14 mouse cellular contexts compared by ENCODE assay signal in genomic region chr4:149395581-149395980, GRCm38 (mm10). TPM values are rescaled to one million over a fixed set of nuclear protein-coding genes. Genes with fewer than 3 reads are reported as not detected.
A peak's percentile ranks its signal among the peaks of the same experiment; 100 is the strongest.
DNase-seq lines count a peak whose midpoint lies in the region; ATAC-seq lines count a peak whose summit lies in the region.
"Had no signal": no experiment of that assay in that cellular context is flagged by ENCODE, and none has a peak within 500 bp of the region (broad histone marks: within the 10 kb centered on the region; RNA-seq: fewer than 3 reads in every experiment).

No protein-coding gene starts in this region.

- DNase-seq in heart, adult 18-20 months = peak; percentile 51 to 66
- no peak for DNase-seq in heart, postnatal 25 days (ENCODE audit: low spot score)
- peak; percentile 65 for DNase-seq in NIH3T3 (ENCODE audit: low read depth)
- peak; percentile 65 for DNase-seq in gastrocnemius, postnatal 14 days
- peak; percentile 47 to 57 for DNase-seq in kidney, postnatal 36 days
- DNase-seq in yolk sac, embryonic 10.5 days (ENCODE audit: low spot score) = no peak
- DNase-seq in adrenal gland, adult (ENCODE audit: inconsistent age in 2 of 2, low spot score in 1 of 2) = no peak
- DNase-seq: cerebellum, adult 9-11 months; layer of hippocampus, adult 9-11 months; lung, postnatal 4 days had no signal

- intact Hi-C loops in heart, postnatal 25 days (cut with DNase I) = no loop called here
- intact Hi-C loops in gastrocnemius, postnatal 14 days (cut with DNase I; ENCODE audit: low total_unique reads) = no loop called here

- peaks cover 6% of the 10 kb centered on the region; the same call in 1 of the 2 replicates for H3K4me1 ChIP-seq in forebrain, embryonic 15.5 days

- no peak overlapping the region for H3K4me2 ChIP-seq in forebrain, embryonic 15.5 days (replicated peaks)
- H3K4me2 ChIP-seq: neural tube, embryonic 15.5 days had no signal

- no peaks in the 10 kb centered on the region for H3K9me3 ChIP-seq in forebrain, embryonic 15.5 days
- H3K9me3 ChIP-seq: neural tube, embryonic 15.5 days had no signal

- no peaks in the 10 kb centered on the region for H3K27me3 ChIP-seq in forebrain, embryonic 15.5 days
- H3K27me3 ChIP-seq: neural tube, embryonic 15.5 days had no signal

- ATAC-seq in forebrain, embryonic 15.5 days (replicated peaks) = no peak
- ATAC-seq: activated CD4-positive, CD25-positive, alpha-beta regulatory T cell, adult 4 months; CD4-positive, CD25-positive, alpha-beta regulatory T cell, adult 4 months had no signal

- H3K36me3 ChIP-seq in forebrain, embryonic 15.5 days = peaks cover 21% of the 10 kb centered on the region

- H3K4me3 ChIP-seq in forebrain, embryonic 15.5 days = no peak overlapping the region
- H3K4me3 ChIP-seq: neural tube, embryonic 15.5 days had no signal

- H3K27ac ChIP-seq in forebrain, embryonic 15.5 days (replicated peaks) = no peak overlapping the region
- H3K27ac ChIP-seq: neural tube, embryonic 15.5 days had no signal

- no peak overlapping the region for H3K9ac ChIP-seq in forebrain, embryonic 15.5 days (replicated peaks)
- H3K9ac ChIP-seq: neural tube, embryonic 15.5 days had no signal

- 71% methylated on average over 6 of the region's 6 CpGs for WGBS in forebrain, embryonic 15.5 days

RNA-seq across cellular contexts. Expression of gene Ube4b, which starts 31.0 kb away (rescaled TPM):
- total RNA-seq in heart, adult 18-20 months (2021) = 10 to 100 TPM; 41.7 to 45.5 TPM
- total RNA-seq in heart, postnatal 25 days (2021) = 10 to 100 TPM; 48.6 to 49.0 TPM
- 10 to 100 TPM; 34.4 to 36.8 TPM for total RNA-seq in gastrocnemius, postnatal 14 days (2021)
- 58.0 and 58.4 TPM in 2 replicates for polyA plus RNA-seq in forebrain, embryonic 15.5 days (2015; fragmentation: Nextera tagmentation; extraction: Ambion mirVana)

RNA-seq across cellular contexts. Expression of gene Rbp7, which starts 59.2 kb away (rescaled TPM):
- total RNA-seq in heart, adult 18-20 months (2021) = 10 to 100 TPM; 63.9 to 85.7 TPM
- 10 to 100 TPM; 54.3 to 65.7 TPM for total RNA-seq in heart, postnatal 25 days (2021)
- 10 to 100 TPM in 1 of 2 experiments, 1 to 10 TPM in 1; 8.9 to 20.7 TPM for total RNA-seq in gastrocnemius, postnatal 14 days (2021)
- polyA plus RNA-seq in forebrain, embryonic 15.5 days (2015; fragmentation: Nextera tagmentation; extraction: Ambion mirVana) = not detected in 2 replicates
- polyA plus RNA-seq: activated CD4-positive, CD25-positive, alpha-beta regulatory T cell, adult 4 months; CD4-positive, CD25-positive, alpha-beta regulatory T cell, adult 4 months; neural tube, embryonic 15.5 days had no signal

Comparison
In these comparisons a context has a peak if more than half of its experiments do, and no peak if none do; other contexts are left out.
1. DNase-seq: peak in heart, adult 18-20 months (2 of 2), NIH3T3 (single experiment), gastrocnemius, postnatal 14 days (single experiment) and kidney, postnatal 36 days (2 of 2); none in heart, postnatal 25 days (single experiment), yolk sac, embryonic 10.5 days (single experiment) and adrenal gland, adult (0 of 2).